Comparison of ENCODE assay signal across 8 mouse cellular contexts in the genomic region with DNA sequence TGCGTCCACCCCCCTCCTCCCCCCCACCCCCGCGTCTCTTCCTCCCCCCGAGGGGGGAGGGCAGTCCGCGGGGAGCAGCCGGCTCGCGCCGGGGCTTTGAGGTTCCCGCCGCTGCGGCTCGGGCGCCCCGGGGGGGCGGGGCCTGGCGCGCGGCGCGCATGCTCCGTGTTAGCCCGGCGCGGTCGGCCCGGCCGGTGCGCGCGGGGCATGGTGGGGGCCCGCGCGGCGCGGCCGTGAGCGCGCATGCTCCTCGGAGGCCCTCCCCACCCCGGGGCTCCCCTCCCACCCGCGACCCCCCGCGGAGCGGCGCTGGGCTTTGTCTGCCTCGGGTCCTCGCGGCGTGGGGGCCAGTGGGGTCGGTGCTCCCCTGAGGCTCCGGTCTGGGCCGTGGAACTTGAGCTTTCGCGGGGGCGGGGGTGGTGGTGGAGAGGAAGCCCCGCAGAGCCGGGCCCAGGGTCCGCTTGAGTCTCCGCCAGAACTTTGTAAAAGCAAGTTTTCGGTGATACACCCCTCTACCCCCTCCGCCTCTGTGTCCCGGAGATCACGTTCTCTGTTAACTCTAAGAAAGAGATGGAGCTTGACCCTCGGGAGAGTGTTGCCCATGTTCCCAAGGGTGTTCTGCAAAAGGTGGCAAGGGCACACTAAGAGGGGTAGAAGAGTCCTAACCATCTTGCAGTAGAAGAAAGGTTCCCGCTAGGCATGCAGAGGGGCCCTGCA. TPM values are rescaled to one million over a fixed set of nuclear protein-coding genes. Genes with fewer than 3 reads are reported as not detected.
DNase-seq lines count a peak whose midpoint lies in the region; ATAC-seq and TF ChIP-seq lines count a peak whose summit lies in the region.

No protein-coding gene starts in this region.

- H3K4me2 ChIP-seq in heart, embryonic 11.5 days, result peak overlapping the region; percentile 75
- H3K4me2 ChIP-seq in kidney, embryonic 16.5 days (replicated peaks; ENCODE audit: low read depth, low read length), result peak overlapping the region; percentile 87
- H3K4me2 ChIP-seq in liver, embryonic 14.5 days (ENCODE audit: low read depth), result peak overlapping the region; percentile 97
- H3K4me2 ChIP-seq in neural tube, embryonic 11.5 days (ENCODE audit: low read depth), result peak overlapping the region; percentile 89
- peak overlapping the region; percentile 81 for H3K4me2 ChIP-seq in stomach, embryonic 16.5 days (ENCODE audit: low read depth, low read length)

- peak overlapping the region; percentile 54; the same call in 1 of the 2 replicates for H3K27ac ChIP-seq in bone marrow, adult 2 months (ENCODE audit: control insufficient read depth, insufficient read depth, low read depth, low read length, poor library complexity)
- peak overlapping the region; percentile 57 for H3K27ac ChIP-seq in embryonic fibroblast, embryonic 13.5 days (ENCODE audit: insufficient read depth, low read length)
- H3K27ac ChIP-seq in heart, embryonic 11.5 days (ENCODE audit: low read depth, low read length), result peak overlapping the region; percentile 98
- H3K27ac ChIP-seq in kidney, embryonic 16.5 days (ENCODE audit: low read length), result peak overlapping the region; percentile 96
- peak overlapping the region; percentile 84 for H3K27ac ChIP-seq in liver, embryonic 14.5 days
- peak overlapping the region; percentile 100 for H3K27ac ChIP-seq in neural tube, embryonic 11.5 days (ENCODE audit: low read depth, low read length)
- peak overlapping the region; percentile 98 for H3K27ac ChIP-seq in stomach, embryonic 16.5 days (ENCODE audit: low read length)

- TF ChIP-seq CTCF in bone marrow, adult 2 months (IDR thresholded peaks at IDR 0.05; ENCODE audit: control insufficient read depth, insufficient read depth, low read length), result no peak
- no peak for TF ChIP-seq CTCF in embryonic fibroblast, embryonic 13.5 days (IDR thresholded peaks at IDR 0.05; ENCODE audit: borderline replicate concordance, insufficient read depth, low read length)
- TF ChIP-seq CTCF in liver, embryonic 14.5 days (IDR thresholded peaks at IDR 0.05; ENCODE audit: low read depth), result no peak

- 2% methylated on average over 51 of the region's 68 CpGs for WGBS in bone marrow, adult 2 months
- 2% methylated on average over 28 of the region's 68 CpGs for WGBS in heart, embryonic 11.5 days (ENCODE audit: insufficient replicate concordance)
- under 1% methylated on average over 21 of the region's 68 CpGs for WGBS in kidney, embryonic 16.5 days
- 1% methylated on average over 61 of the region's 68 CpGs for WGBS in liver, embryonic 14.5 days (ENCODE audit: insufficient replicate concordance)
- under 1% methylated on average over 55 of the region's 68 CpGs for WGBS in neural tube, embryonic 11.5 days
- WGBS in stomach, embryonic 16.5 days, result under 1% methylated on average over 46 of the region's 68 CpGs

- peak; percentile 81 to 85 for DNase-seq in B cell, adult 2 months
- DNase-seq in liver, embryonic 14.5 days (ENCODE audit: low read depth in 3 of 3, low spot score in 3 of 3), result peak; percentile 70 to 74 (median 70)
- peak; percentile 89 for DNase-seq in neural tube, embryonic 11.5 days (ENCODE audit: low spot score)

- H3K36me3 ChIP-seq in heart, embryonic 11.5 days (ENCODE audit: control insufficient read depth, insufficient read depth, low read length), result 0 out of 2 replicates have a peak, but pooled peaks cover 6% of the 10 kb centered on the region
- H3K36me3 ChIP-seq in kidney, embryonic 16.5 days (ENCODE audit: insufficient read depth, low read length), result peaks cover 9% of the 10 kb centered on the region
- peaks cover 21% of the 10 kb centered on the region for H3K36me3 ChIP-seq in liver, embryonic 14.5 days (replicated peaks; ENCODE audit: control insufficient read depth, insufficient read depth, low read depth)
- no peaks in the 10 kb centered on the region for H3K36me3 ChIP-seq in neural tube, embryonic 11.5 days (ENCODE audit: control insufficient read depth, insufficient read depth, low read length)
- no peaks in the 10 kb centered on the region; the same call in 1 of the 2 replicates for H3K36me3 ChIP-seq in stomach, embryonic 16.5 days (ENCODE audit: control insufficient read depth, insufficient read depth, low read length)

- peak; percentile 85 for ATAC-seq in heart, embryonic 11.5 days (replicated peaks; ENCODE audit: insufficient number of reproducible peaks, low FRiP score, low TSS enrichment)
- peak; percentile 79 for ATAC-seq in kidney, embryonic 16.5 days (ENCODE audit: low FRiP score, low TSS enrichment)
- peak; percentile 78 for ATAC-seq in liver, embryonic 14.5 days (ENCODE audit: insufficient read depth)
- ATAC-seq in neural tube, embryonic 11.5 days (ENCODE audit: insufficient read depth, low FRiP score, low TSS enrichment), result peak; percentile 60
- peak; percentile 85 for ATAC-seq in stomach, embryonic 16.5 days (ENCODE audit: insufficient read depth, low FRiP score)

- no peak for TF ChIP-seq EP300 in liver, embryonic 14.5 days (IDR thresholded peaks at IDR 0.05; ENCODE audit: low read depth)

- TF ChIP-seq POLR2A in bone marrow, adult 2 months (IDR thresholded peaks at IDR 0.05; ENCODE audit: borderline replicate concordance, control insufficient read depth, low read depth, low read length), result peak; percentile 21; the same call in 1 of the 2 replicates
- no peak for TF ChIP-seq POLR2A in embryonic fibroblast, embryonic 13.5 days (IDR thresholded peaks at IDR 0.05; ENCODE audit: low read depth, low read length)

- peak overlapping the region; percentile 54 for H3K4me3 ChIP-seq in bone marrow, adult 2 months (replicated peaks; ENCODE audit: control insufficient read depth, low read depth, low read length)
- H3K4me3 ChIP-seq in embryonic fibroblast, embryonic 13.5 days (ENCODE audit: insufficient read depth, low read length), result peak overlapping the region; percentile 91
- H3K4me3 ChIP-seq in heart, embryonic 11.5 days (ENCODE audit: low read depth, low read length), result peak overlapping the region; percentile 96
- H3K4me3 ChIP-seq in kidney, embryonic 16.5 days (ENCODE audit: low read length), result peak overlapping the region; percentile 91
- peak overlapping the region; percentile 75 to 83 for H3K4me3 ChIP-seq in liver, embryonic 14.5 days (ENCODE audit: insufficient read depth in 1 of 2, low read depth in 2 of 2, low read length in 2 of 2)
- peak overlapping the region; percentile 98 for H3K4me3 ChIP-seq in neural tube, embryonic 11.5 days (ENCODE audit: low read depth, low read length)
- H3K4me3 ChIP-seq in stomach, embryonic 16.5 days (replicated peaks; ENCODE audit: low read length), result peak overlapping the region; percentile 85

- no peaks in the 10 kb centered on the region for H3K9me3 ChIP-seq in heart, embryonic 11.5 days (replicated peaks; ENCODE audit: control insufficient read depth, low read length)
- no peaks in the 10 kb centered on the region for H3K9me3 ChIP-seq in kidney, embryonic 16.5 days (ENCODE audit: low read length)
- H3K9me3 ChIP-seq in liver, embryonic 14.5 days (ENCODE audit: control insufficient read depth, low read length), result no peaks in the 10 kb centered on the region
- no peaks in the 10 kb centered on the region for H3K9me3 ChIP-seq in neural tube, embryonic 11.5 days (ENCODE audit: control insufficient read depth, low read length)
- no peaks in the 10 kb centered on the region for H3K9me3 ChIP-seq in stomach, embryonic 16.5 days (replicated peaks; ENCODE audit: control insufficient read depth, low read length)

- H3K4me1 ChIP-seq in bone marrow, adult 2 months (ENCODE audit: control insufficient read depth, insufficient read depth, low read length), result no peaks in the 10 kb centered on the region; the same call in none of the 2 replicates
- H3K4me1 ChIP-seq in embryonic fibroblast, embryonic 13.5 days (ENCODE audit: control insufficient read depth, insufficient read depth, low read length), result peaks cover 12% of the 10 kb centered on the region
- peaks cover 36% of the 10 kb centered on the region for H3K4me1 ChIP-seq in heart, embryonic 11.5 days (ENCODE audit: control insufficient read depth, insufficient read depth, low read length)
- peaks cover 54% of the 10 kb centered on the region for H3K4me1 ChIP-seq in kidney, embryonic 16.5 days (ENCODE audit: insufficient read depth, low read length)
- H3K4me1 ChIP-seq in liver, embryonic 14.5 days (replicated peaks; ENCODE audit: control insufficient read depth in 2 of 2, insufficient read depth in 2 of 2, low read length in 1 of 2), result peaks cover 34 to 37% of the 10 kb centered on the region in 2 experiments
- H3K4me1 ChIP-seq in neural tube, embryonic 11.5 days (ENCODE audit: control insufficient read depth, insufficient read depth, low read length), result peaks cover 23% of the 10 kb centered on the region
- peaks cover 47% of the 10 kb centered on the region for H3K4me1 ChIP-seq in stomach, embryonic 16.5 days (ENCODE audit: control insufficient read depth, insufficient read depth, low read length)

- peaks cover 15% of the 10 kb centered on the region for H3K27me3 ChIP-seq in heart, embryonic 11.5 days (ENCODE audit: control insufficient read depth, insufficient read depth, low read length)
- H3K27me3 ChIP-seq in kidney, embryonic 16.5 days (ENCODE audit: insufficient read depth, low read length), result peaks cover 10% of the 10 kb centered on the region; the same call in 1 of the 2 replicates
- H3K27me3 ChIP-seq in liver, embryonic 14.5 days (ENCODE audit: control insufficient read depth, insufficient read depth, low read length), result no peaks in the 10 kb centered on the region
- peaks cover 19% of the 10 kb centered on the region for H3K27me3 ChIP-seq in neural tube, embryonic 11.5 days (ENCODE audit: control insufficient read depth, insufficient read depth, low read length)
- H3K27me3 ChIP-seq in stomach, embryonic 16.5 days (ENCODE audit: control insufficient read depth, insufficient read depth, low read length), result no peaks in the 10 kb centered on the region; the same call in 1 of the 2 replicates

- H3K9ac ChIP-seq in heart, embryonic 11.5 days (ENCODE audit: low read depth, low read length), result peak overlapping the region; percentile 96
- H3K9ac ChIP-seq in kidney, embryonic 16.5 days (replicated peaks; ENCODE audit: low read length), result peak overlapping the region; percentile 97
- H3K9ac ChIP-seq in liver, embryonic 14.5 days (replicated peaks), result peak overlapping the region; percentile 94
- H3K9ac ChIP-seq in neural tube, embryonic 11.5 days (ENCODE audit: low read length), result peak overlapping the region; percentile 94
- peak overlapping the region; percentile 90 for H3K9ac ChIP-seq in stomach, embryonic 16.5 days (ENCODE audit: low read length)

RNA-seq across cellular contexts. Expression of gene Rcc2, which starts 2.4 kb away (rescaled TPM):
- 92.8 and 105 TPM in 2 replicates for polyA plus RNA-seq in bone marrow, adult 2 months (2011; ENCODE audit: insufficient read depth, insufficient read length, low replicate concordance, missing spikeins)
- polyA plus RNA-seq in embryonic fibroblast, embryonic 13.5 days (2011; ENCODE audit: insufficient read length, low read depth, missing spikeins), result 102 and 125 TPM in 2 replicates
- polyA plus RNA-seq in heart, embryonic 11.5 days (2014; fragmentation: Nextera tagmentation; extraction: Ambion mirVana), result 23.3 and 24.6 TPM in 2 replicates
- 19.5 and 21.0 TPM in 2 replicates for polyA plus RNA-seq in kidney, embryonic 16.5 days (2015; fragmentation: Nextera tagmentation; extraction: Ambion mirVana)
- 44.0 and 50.3 TPM in 2 replicates for polyA plus RNA-seq in liver, embryonic 14.5 days (2012; rRNA removed)
- polyA plus RNA-seq in liver, embryonic 14.5 days (2014; fragmentation: Nextera tagmentation; extraction: Ambion mirVana), result 16.5 and 27.6 TPM in 2 replicates
- 76.3 and 79.9 TPM in 2 replicates for polyA plus RNA-seq in neural tube, embryonic 11.5 days (2014; fragmentation: Nextera tagmentation; extraction: Ambion mirVana)
- polyA plus RNA-seq in stomach, embryonic 16.5 days (2015; fragmentation: Nextera tagmentation; extraction: Ambion mirVana), result 15.1 and 16.2 TPM in 2 replicates

RNA-seq across cellular contexts. Expression of gene Arhgef10l, which starts 37.0 kb away (rescaled TPM):
- polyA plus RNA-seq in bone marrow, adult 2 months (2011; ENCODE audit: insufficient read depth, insufficient read length, low replicate concordance, missing spikeins), result 7.0 and 11.0 TPM in 2 replicates
- polyA plus RNA-seq in embryonic fibroblast, embryonic 13.5 days (2011; ENCODE audit: insufficient read length, low read depth, missing spikeins), result 12.6 and 17.2 TPM in 2 replicates
- polyA plus RNA-seq in heart, embryonic 11.5 days (2014; fragmentation: Nextera tagmentation; extraction: Ambion mirVana), result 9.7 and 12.9 TPM in 2 replicates
- 25.4 and 27.7 TPM in 2 replicates for polyA plus RNA-seq in kidney, embryonic 16.5 days (2015; fragmentation: Nextera tagmentation; extraction: Ambion mirVana)
- polyA plus RNA-seq in liver, embryonic 14.5 days (2012; rRNA removed), result 2.4 and 2.8 TPM in 2 replicates
- polyA plus RNA-seq in liver, embryonic 14.5 days (2014; fragmentation: Nextera tagmentation; extraction: Ambion mirVana), result 2.1 and 2.5 TPM in 2 replicates
- polyA plus RNA-seq in neural tube, embryonic 11.5 days (2014; fragmentation: Nextera tagmentation; extraction: Ambion mirVana), result 20.1 and 25.3 TPM in 2 replicates
- polyA plus RNA-seq in stomach, embryonic 16.5 days (2015; fragmentation: Nextera tagmentation; extraction: Ambion mirVana), result 18.4 and 21.7 TPM in 2 replicates

RNA-seq across cellular contexts. Expression of gene Padi6, which starts 39.7 kb away (rescaled TPM):
- not detected in 2 replicates for polyA plus RNA-seq in bone marrow, adult 2 months (2011; ENCODE audit: insufficient read depth, insufficient read length, low replicate concordance, missing spikeins)
- polyA plus RNA-seq in embryonic fibroblast, embryonic 13.5 days (2011; ENCODE audit: insufficient read length, low read depth, missing spikeins), result not detected in 2 replicates
- not detected in 2 replicates for polyA plus RNA-seq in heart, embryonic 11.5 days (2014; fragmentation: Nextera tagmentation; extraction: Ambion mirVana)
- polyA plus RNA-seq in kidney, embryonic 16.5 days (2015; fragmentation: Nextera tagmentation; extraction: Ambion mirVana), result not detected in 2 replicates
- not detected in 2 replicates for polyA plus RNA-seq in liver, embryonic 14.5 days (2012; rRNA removed)
- not detected in 2 replicates for polyA plus RNA-seq in liver, embryonic 14.5 days (2014; fragmentation: Nextera tagmentation; extraction: Ambion mirVana)
- polyA plus RNA-seq in neural tube, embryonic 11.5 days (2014; fragmentation: Nextera tagmentation; extraction: Ambion mirVana), result not detected in 2 replicates
- 0.05 and 0.21 TPM in 2 replicates for polyA plus RNA-seq in stomach, embryonic 16.5 days (2015; fragmentation: Nextera tagmentation; extraction: Ambion mirVana)

Comparison
In these comparisons a context has a peak if more than half of its experiments do, and no peak if none do; other contexts are left out.
1. Peak in every context shown above with its lines: DNase-seq, ATAC-seq, H3K4me3 ChIP-seq and H3K27ac ChIP-seq.